Mouse (Mus musculus) liver, postnatal 0 days (tissue): ENCODE data around the gene Slc1a4.

ENCODE experiments used
- CTCF ChIP-seq: sonication (generic); IDR thresholded peaks from 2 replicates; pipeline ENCODE4 v1.5.1; 2016; ENCODE audit warnings: antibody characterized with exemption, low read depth
- EP300 ChIP-seq: IDR thresholded peaks from 2 replicates; pipeline ENCODE4 v1.6.1; 2016; ENCODE audit warnings: antibody characterized with exemption, low read depth, mild to moderate bottlenecking

GRCm38 (mm10) chr11:20334301-20334700 lies 1.8 kb upstream of the Slc1a4 start:
- TF ChIP-seq CTCF (no peak), EP300 (no peak)
